Mouse (Mus musculus) liver, embryonic 15.5 days (tissue): ENCODE measurements around the gene Zbed6. TPM values are rescaled to one million over a fixed set of nuclear protein-coding genes. Genes with fewer than 3 reads are reported as not detected.
A peak's percentile ranks its signal among the peaks of the same experiment; 100 is the strongest.
"Not testable (repeated sequence)": the region's sequence is repeated elsewhere in the genome, so short reads cannot be mapped to it uniquely, and the experiment has no call there.

ENCODE experiments used
- ATAC-seq: fragments of 200-750 bp; cut with Nextera tagmentation; 2 replicates; pipeline ENCODE4 v1.8.0; 2017; ENCODE audit warnings: moderate number of reproducible peaks, mild to moderate bottlenecking, moderate library complexity; ENCODE audit not compliant: insufficient read depth
- H3K27ac ChIP-seq: fragments of 300-500 bp; sonication (generic); replicated peaks from 2 replicates; pipeline ENCODE4 v1.5.1; 2015; ENCODE audit warnings: mild to moderate bottlenecking, inconsistent platforms
- H3K27me3 ChIP-seq: fragments of 300-500 bp; sonication (generic); 2 replicates; pipeline ENCODE4 v1.6.1; 2015; ENCODE audit warnings: mild to moderate bottlenecking, inconsistent platforms
- H3K36me3 ChIP-seq: fragments of 300-500 bp; sonication (generic); replicated peaks from 2 replicates; pipeline ENCODE4 v1.6.1; 2015; ENCODE audit warnings: moderate library complexity, mild to moderate bottlenecking, inconsistent platforms
- H3K4me1 ChIP-seq: fragments of 300-500 bp; sonication (generic); replicated peaks from 2 replicates; pipeline ENCODE4 v1.6.1; 2015; ENCODE audit warnings: inconsistent platforms
- H3K4me2 ChIP-seq: fragments of 300-500 bp; sonication (generic); 2 replicates; pipeline ENCODE4 v1.6.1; 2015; ENCODE audit warnings: moderate library complexity, mild to moderate bottlenecking, inconsistent platforms
- H3K4me3 ChIP-seq: fragments of 300-500 bp; sonication (generic); replicated peaks from 2 replicates; pipeline ENCODE4 v1.5.1; 2015; ENCODE audit warnings: mild to moderate bottlenecking, inconsistent platforms
- H3K9ac ChIP-seq: fragments of 300-500 bp; sonication (generic); 2 replicates; pipeline ENCODE4 v1.6.1; 2015; ENCODE audit warnings: moderate library complexity, mild to moderate bottlenecking, inconsistent platforms
- H3K9me3 ChIP-seq: fragments of 300-500 bp; sonication (generic); replicated peaks from 2 replicates; pipeline ENCODE4 v1.6.1; 2016; ENCODE audit warnings: inconsistent platforms
- WGBS: fragments of 180-500 bp; shearing (Covaris S2); methylation state at CpG from one replicate; pipeline ENCODE4 v1.1.7; 2015; ENCODE audit warnings: mixed read lengths; ENCODE audit not compliant: insufficient replicate concordance; 5-methylcytosine and 5-hydroxymethylcytosine counted together
- polyA plus RNA-seq: library from polyadenylated mRNA; unstranded; fragments of >200 nt; fragmentation: Nextera tagmentation; extraction: Ambion mirVana; gene quantifications from 2 replicates; pipeline ENCODE4 v1.2.1, GENCODE M21; 2015

Gene Zbed6
- polyA plus RNA-seq: not detected in 2 replicates

DNA sequence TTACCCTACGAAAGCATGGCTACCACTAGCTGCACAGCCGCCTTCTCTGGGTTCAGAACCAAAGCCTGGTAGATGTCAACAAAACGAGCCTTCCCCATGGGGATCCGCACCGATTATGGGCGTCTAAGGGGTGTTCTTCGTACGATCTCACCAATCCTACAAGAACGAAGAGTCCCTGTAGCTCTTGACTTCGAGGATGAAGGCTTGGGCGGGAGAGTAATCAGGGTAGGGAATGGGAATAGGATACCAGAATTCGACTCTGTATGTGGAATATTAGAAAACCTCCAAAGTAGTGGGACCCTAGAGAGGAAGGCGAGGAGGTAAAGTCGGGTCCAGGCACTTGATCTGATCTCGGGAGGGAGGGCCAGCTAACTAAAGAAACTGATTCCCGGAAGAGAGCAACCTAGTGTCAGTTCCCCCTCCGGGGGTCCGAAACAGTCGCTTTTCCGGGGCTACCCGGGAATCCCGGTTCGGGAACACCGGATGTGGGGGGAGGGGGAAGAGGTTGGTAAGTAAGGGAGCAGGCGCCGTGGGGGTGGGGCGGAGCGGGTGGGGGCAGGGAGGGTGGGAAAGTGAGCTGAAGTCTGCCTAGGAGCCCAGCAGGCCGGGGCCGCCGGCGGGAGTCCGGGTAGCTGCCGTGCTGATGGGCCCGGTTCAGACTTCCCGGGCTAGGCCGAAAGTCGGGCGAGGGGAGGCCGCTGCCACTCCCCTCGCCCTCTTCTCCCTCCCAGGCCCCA is at the start of gene Zbed6:
Zbed6 (minus strand) TSS at position 420 of the 737 bp plus-strand sequence.
- peak; percentile 76 for ATAC-seq
- peak within 1 kb of the TSS; percentile 87 for H3K27ac ChIP-seq
- no peaks in the 10 kb centered on the region for H3K27me3 ChIP-seq
- peaks cover 40% of the 10 kb centered on the region for H3K4me1 ChIP-seq
- peak within 1 kb of the TSS; percentile 90 for H3K4me3 ChIP-seq
- peak within 1 kb of the TSS; percentile 93 for H3K9ac ChIP-seq
- H3K36me3 ChIP-seq: peaks cover 35% of the 10 kb centered on the region
- peak within 1 kb of the TSS; percentile 76 for H3K4me2 ChIP-seq
- WGBS: under 1% methylated on average over 41 of the region's 41 CpGs
- H3K9me3 ChIP-seq: no peaks in the 10 kb centered on the region

DNA sequence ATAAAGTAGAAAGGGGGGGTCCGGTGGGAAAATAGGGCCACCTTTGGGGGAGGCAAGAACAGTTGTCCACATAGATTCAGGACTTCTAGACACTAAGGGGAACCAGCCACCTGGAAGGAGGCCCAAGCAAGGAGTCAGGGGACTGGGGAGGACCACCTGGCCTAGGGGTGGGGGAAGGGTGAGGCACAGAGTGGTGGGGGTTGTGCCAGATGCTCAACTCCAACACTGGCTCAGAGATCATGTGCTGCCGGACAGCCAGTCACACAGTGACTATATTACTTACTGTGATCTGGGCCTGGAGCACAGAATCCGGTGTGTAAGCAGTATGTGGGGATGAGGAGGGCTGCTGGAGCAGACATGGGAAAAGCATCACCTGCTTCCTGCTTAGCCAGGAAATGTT is 48.6 kb upstream of the Zbed6 start:
- no peaks in the 10 kb centered on the region for H3K27me3 ChIP-seq
- 91% methylated on average over 3 of the region's 3 CpGs for WGBS
- peaks cover 32% of the 10 kb centered on the region for H3K4me1 ChIP-seq
- no peak overlapping the region for H3K9ac ChIP-seq
- H3K36me3 ChIP-seq: peaks cover 100% of the 10 kb centered on the region
- no peak overlapping the region for H3K27ac ChIP-seq
- no peak overlapping the region for H3K4me2 ChIP-seq
- H3K4me3 ChIP-seq: no peak overlapping the region
- no peaks in the 10 kb centered on the region for H3K9me3 ChIP-seq
- no peak for ATAC-seq

DNA sequence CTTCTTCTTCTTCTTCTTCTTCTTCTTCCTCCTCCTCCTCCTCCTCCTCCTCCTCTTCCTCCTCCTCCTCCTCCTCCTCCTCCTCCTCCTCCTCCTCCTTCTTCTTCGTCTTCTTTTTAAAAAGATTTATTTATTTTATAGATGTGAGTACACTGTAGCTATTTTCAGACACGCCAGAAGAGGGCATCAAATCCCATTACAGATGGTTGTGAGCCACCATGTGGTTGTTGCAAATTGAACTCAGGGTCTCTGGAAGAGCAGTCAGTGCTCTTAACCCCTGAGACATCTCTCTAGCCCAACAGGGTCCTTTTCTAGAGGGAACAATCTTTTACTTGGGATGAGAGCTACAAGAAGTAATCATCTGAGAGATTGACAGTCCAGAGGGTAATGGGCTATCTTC is 41.1 kb upstream of the Zbed6 start:
- H3K4me2 ChIP-seq, H3K9ac ChIP-seq, H3K9me3 ChIP-seq, H3K27me3 ChIP-seq, H3K4me1 ChIP-seq, ATAC-seq, H3K27ac ChIP-seq, H3K4me3 ChIP-seq: not testable (repeated sequence)
- 22% methylated on average over 1 of the region's 2 CpGs for WGBS
- peaks cover 72% of the 10 kb centered on the region for H3K36me3 ChIP-seq

DNA sequence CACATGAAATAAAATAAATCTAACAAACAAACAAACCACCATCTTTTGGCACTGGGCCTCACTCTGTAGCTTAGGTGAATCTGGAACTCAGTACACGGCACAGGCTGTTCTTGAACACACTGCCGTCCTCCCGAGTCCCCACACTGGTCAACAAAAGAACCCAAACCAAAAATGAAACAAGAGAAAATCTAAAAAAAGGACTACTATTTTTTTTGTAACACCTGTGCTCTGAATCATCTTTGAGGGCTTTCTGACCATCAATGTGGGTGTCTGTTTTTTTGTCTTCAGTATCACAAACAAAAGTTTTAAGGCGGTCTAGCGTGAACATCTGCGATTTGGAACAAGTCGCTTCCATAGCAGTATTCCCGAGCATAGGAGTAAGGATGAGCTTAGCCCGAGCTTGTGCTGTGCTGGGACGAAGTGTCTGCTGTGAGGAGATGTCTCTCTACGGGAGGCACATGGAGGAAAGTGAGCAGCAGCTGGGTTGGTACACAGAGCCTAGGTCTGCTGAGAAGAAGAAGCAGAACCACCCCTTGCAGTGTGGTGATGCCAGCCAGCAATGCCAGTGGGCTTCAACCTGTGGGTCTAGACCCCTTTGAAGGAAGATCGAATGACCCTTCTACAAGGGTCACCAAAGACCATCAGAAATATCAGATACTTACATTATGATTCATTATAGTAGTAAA is 37.4 kb upstream of the Zbed6 start:
- no peak for ATAC-seq
- WGBS: 87% methylated on average over 12 of the region's 12 CpGs

DNA sequence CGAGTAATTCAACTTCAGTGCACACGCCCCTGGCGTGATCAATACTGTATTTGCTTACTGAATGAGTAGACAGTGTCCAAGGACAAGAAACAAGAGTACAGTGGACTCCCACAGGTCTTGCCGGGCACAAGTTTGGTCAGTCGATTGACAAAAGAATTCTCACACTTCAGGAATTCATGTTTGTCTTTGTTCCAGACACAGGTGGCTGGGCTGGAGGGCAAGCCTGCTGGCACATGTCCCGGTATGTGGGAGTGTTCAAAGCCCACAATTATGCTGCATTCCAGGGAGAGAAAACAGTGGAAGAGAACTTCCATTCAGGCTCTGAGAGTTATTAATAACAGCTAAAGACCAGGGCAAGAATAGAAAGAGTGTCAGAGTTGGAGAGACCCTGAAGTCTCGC is 35.2 kb upstream of the Zbed6 start:
- Histone ChIP-seq H3K4me2 (no peak overlapping the region), H3K9ac (no peak overlapping the region), H3K27ac (peak overlapping the region; percentile 59), H3K9me3 (no peaks in the 10 kb centered on the region), H3K36me3 (peaks cover 17% of the 10 kb centered on the region), H3K4me3 (no peak overlapping the region), H3K27me3 (no peaks in the 10 kb centered on the region), H3K4me1 (peaks cover 32% of the 10 kb centered on the region)
- 72% methylated on average over 7 of the region's 7 CpGs for WGBS
- ATAC-seq: peak; percentile 36; the same call in 1 of the 2 replicates

More for the DNA sequence above, 37.4 kb upstream of the Zbed6 start:
- peaks cover 36% of the 10 kb centered on the region for H3K36me3 ChIP-seq
- peaks cover 35% of the 10 kb centered on the region for H3K4me1 ChIP-seq
- no peak overlapping the region for H3K4me3 ChIP-seq
- no peak overlapping the region for H3K27ac ChIP-seq
- H3K9me3 ChIP-seq: no peaks in the 10 kb centered on the region
- H3K27me3 ChIP-seq: no peaks in the 10 kb centered on the region
- H3K4me2 ChIP-seq: no peak overlapping the region
- H3K9ac ChIP-seq: no peak overlapping the region

DNA sequence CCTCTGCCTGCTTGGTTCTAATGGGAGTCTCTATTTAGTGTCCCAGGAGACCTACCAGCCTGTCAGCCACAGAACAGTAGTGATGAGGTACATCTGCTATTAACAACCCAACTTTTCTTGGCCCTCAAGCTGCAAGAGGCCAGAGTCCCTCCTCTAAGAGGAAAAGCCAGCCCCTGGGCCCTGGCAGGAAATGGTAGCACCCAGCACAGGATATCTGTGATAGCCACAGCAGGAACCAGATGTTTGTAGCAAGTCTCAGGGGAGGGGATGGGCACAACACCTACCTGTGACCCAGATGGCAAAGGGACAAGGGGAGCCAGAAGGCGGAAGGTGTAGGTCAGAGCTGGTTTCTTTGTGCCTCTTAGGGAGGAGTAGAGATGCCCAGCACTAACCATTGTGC is 34.2 kb upstream of the Zbed6 start:
- Histone ChIP-seq H3K4me1 (peaks cover 32% of the 10 kb centered on the region), H3K4me2 (no peak overlapping the region), H3K27ac (peak overlapping the region; percentile 61), H3K4me3 (no peak overlapping the region), H3K9ac (no peak overlapping the region), H3K27me3 (no peaks in the 10 kb centered on the region), H3K9me3 (no peaks in the 10 kb centered on the region), H3K36me3 (peaks cover 11% of the 10 kb centered on the region; the same call in 1 of the 2 replicates)
- 42% methylated on average over 1 of the region's 1 CpGs for WGBS
- no peak for ATAC-seq

DNA sequence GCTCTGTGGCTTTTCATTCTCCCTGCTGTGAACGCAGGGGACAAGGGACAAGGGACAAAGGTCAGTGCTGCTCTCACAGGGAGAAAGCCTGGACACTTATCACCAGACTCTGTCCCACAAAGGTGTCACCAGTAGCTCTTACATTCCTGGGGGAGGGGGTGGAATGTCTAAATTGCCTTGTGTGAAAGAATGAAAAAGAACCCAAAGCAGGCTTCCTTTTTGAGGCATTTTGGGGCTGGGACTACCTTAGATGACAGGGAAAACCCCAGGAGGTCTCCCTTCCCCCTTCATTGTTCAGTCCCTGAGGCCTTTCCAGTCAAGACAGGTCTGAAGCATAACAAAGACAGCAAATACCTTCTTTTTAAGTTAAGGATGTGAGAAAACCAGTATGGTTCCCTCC is 33.6 kb upstream of the Zbed6 start:
- H3K4me2 ChIP-seq: no peak overlapping the region
- H3K4me1 ChIP-seq: peaks cover 32% of the 10 kb centered on the region
- WGBS: 6% methylated on average over 1 of the region's 1 CpGs
- no peak overlapping the region for H3K9ac ChIP-seq
- H3K36me3 ChIP-seq: peaks cover 11% of the 10 kb centered on the region; the same call in 1 of the 2 replicates
- peak overlapping the region; percentile 61 for H3K27ac ChIP-seq
- peak; percentile 41; the same call in 1 of the 2 replicates for ATAC-seq
- no peaks in the 10 kb centered on the region for H3K27me3 ChIP-seq
- no peak overlapping the region for H3K4me3 ChIP-seq
- H3K9me3 ChIP-seq: no peaks in the 10 kb centered on the region

DNA sequence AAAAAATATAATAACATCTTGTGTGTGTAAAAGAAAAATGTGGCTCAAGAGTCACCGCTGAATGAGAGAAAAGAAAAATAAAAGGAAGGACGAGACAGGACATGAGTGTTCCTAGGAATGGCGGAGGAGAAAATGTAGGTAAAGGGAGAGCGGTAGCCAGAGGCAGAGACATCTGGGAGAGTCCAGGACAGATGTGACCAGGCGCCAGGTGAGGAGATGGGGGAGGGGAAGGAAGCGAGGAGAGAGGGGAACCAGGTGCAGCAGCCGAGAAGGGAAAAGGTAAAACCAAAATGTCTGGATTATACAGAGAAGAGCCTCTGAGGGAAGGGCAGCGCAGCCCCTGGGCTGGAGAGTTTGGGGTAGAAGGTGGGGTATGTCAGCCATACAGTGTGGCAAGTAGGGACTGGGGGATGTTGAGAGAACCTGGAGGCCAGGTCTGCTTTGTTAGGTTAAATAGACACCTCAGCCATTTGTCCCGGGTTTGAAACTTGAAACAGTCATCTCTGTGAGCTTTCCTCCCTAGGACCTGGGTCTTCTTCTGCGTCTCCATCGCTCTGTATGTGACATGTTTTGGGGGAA is 32.9 kb upstream of the Zbed6 start:
- Histone ChIP-seq H3K36me3 (peaks cover 10% of the 10 kb centered on the region; the same call in 1 of the 2 replicates), H3K4me3 (no peak overlapping the region), H3K4me1 (peaks cover 32% of the 10 kb centered on the region), H3K4me2 (no peak overlapping the region), H3K9me3 (no peaks in the 10 kb centered on the region), H3K27me3 (no peaks in the 10 kb centered on the region; the same call in 1 of the 2 replicates), H3K27ac (peak overlapping the region; percentile 61), H3K9ac (no peak overlapping the region)
- WGBS: 71% methylated on average over 11 of the region's 11 CpGs
- ATAC-seq: no peak

DNA sequence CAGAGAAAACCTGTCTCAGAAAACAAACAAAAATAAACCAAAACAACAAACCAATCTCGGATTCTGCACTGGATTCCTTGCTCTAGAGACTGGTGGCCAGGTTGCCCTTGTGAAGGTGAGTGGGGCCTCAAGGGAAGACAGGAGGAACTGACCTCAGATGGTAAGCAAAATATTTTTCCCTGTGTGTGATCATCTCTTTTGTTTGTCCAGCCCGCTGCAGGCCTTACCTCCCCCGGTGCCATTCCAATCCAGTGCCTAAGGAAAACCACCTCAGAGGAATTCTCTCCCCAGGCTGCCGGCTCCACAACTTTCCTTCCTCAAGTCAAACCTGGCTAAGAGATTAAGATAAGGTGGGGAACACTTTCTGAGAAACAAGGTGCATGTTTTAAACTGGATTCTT is 31.5 kb upstream of the Zbed6 start:
- Histone ChIP-seq H3K36me3 (no peaks in the 10 kb centered on the region), H3K4me3 (no peak overlapping the region), H3K27me3 (no peaks in the 10 kb centered on the region; the same call in 1 of the 2 replicates), H3K9me3 (no peaks in the 10 kb centered on the region), H3K4me2 (no peak overlapping the region), H3K27ac (no peak overlapping the region), H3K4me1 (peaks cover 32% of the 10 kb centered on the region), H3K9ac (no peak overlapping the region)
- no peak for ATAC-seq
- WGBS: 57% methylated on average over 4 of the region's 4 CpGs

DNA sequence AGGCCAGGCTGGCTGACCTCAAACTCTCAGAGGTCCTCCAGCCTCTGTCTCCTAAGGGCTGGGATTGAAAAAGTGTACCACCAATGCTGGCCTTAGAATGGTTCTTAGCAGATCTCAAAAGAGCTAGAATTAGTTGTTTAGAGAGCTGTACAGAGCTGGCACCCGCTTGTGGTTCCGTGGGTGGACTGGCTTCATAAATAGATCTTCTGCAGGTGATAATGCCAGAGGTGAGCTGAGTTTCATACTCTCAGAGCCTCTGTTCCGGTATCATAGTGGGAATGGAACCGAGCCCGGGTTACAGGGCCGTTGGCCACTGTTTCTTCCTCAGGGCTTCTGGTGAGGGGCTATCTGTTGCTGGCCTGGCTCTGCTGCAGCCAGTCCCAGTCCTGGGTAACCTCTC is 30.4 kb upstream of the Zbed6 start:
- H3K9me3 ChIP-seq: no peaks in the 10 kb centered on the region
- H3K9ac ChIP-seq: no peak overlapping the region

DNA sequence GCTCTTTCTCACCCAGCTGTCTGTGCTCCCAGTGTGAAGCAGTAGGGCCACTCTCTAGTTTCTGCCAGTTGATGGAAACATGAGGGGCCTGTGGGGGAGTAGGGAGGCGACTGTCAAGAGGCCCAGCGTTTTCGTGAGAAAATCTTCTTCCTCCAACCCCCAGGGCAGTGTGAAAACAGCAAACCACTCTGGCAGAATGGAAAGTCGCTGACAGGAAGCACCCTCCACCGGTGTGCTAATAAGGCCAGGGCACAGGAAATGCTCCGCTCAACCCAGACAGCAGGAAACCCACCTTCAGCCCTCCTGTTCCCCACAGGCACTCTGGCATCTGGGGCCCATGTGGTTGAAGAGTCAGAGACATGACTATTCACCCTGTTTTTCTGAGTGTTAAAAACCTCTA is 29.2 kb upstream of the Zbed6 start, which contains the start of gene Lax1:
Lax1 (minus strand) TSS at position 212 of the 400 bp plus-strand sequence.
- no peak for ATAC-seq
- 13% methylated on average over 6 of the region's 6 CpGs for WGBS
- Histone ChIP-seq H3K36me3 (no peaks in the 10 kb centered on the region), H3K27me3 (no peaks in the 10 kb centered on the region; the same call in 1 of the 2 replicates), H3K9me3 (no peaks in the 10 kb centered on the region), H3K4me3 (no peak within 1 kb of the TSS), H3K4me2 (no peak within 1 kb of the TSS), H3K27ac (no peak within 1 kb of the TSS), H3K9ac (no peak within 1 kb of the TSS), H3K4me1 (peaks cover 21% of the 10 kb centered on the region)

More for the DNA sequence above, 30.4 kb upstream of the Zbed6 start:
- peaks cover 31% of the 10 kb centered on the region for H3K4me1 ChIP-seq
- no peaks in the 10 kb centered on the region; the same call in 1 of the 2 replicates for H3K27me3 ChIP-seq
- H3K27ac ChIP-seq: no peak overlapping the region
- WGBS: 77% methylated on average over 6 of the region's 6 CpGs
- H3K4me3 ChIP-seq: no peak overlapping the region
- H3K4me2 ChIP-seq: no peak overlapping the region
- ATAC-seq: no peak
- no peaks in the 10 kb centered on the region for H3K36me3 ChIP-seq
